Mouse (Mus musculus) testis, postnatal 10 days (tissue): ENCODE measurements around the gene Ptprt.

ENCODE experiments used
- DNase-seq: peaks from one replicate; pipeline ENCODE4 v3.0.0; 2021; ENCODE audit warnings: low spot score

The Ptprt gene

DNA sequence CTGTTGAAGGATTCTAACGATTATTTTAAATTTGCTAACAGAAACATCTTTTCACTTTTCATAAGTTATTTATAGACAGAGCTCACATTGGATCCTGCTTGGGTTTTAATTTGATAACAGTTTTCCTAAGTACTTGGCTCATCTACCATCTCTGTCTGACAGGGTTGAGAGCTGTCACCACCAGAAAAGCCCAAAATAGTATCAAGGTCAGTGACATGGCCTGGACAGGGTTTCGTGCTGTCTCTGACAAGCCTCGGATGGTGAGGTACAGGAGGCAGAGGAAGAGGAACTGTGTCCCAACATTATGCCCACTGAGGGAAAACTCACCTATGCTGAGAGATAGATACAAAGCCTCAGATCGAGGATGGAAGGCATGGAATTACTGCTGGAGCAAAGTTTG is 79.3 kb downstream of the Ptprt start:
- DNase-seq, result no peak

DNA sequence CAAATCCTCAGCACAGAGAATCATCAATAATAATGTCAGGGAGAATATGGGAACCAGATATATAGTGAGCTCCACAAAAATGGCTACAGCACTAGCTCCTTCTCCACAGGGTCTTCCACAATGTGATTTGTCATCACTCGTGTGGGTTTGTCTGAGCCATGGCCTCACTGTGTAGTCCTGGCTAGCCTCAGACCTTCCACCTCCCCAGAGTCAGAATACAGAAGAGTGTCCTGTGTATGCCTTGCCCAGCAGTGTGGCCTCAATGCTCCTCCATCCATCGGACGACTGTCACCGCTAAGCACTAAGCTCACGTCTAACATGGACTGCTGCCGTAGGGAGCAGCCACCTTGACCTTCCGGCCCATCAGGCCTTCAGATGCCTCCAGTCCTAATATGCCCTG is 83.1 kb downstream of the Ptprt start:
- DNase-seq, result no peak

- DNase-seq, result no peak
These were observed 88.1 kb downstream of the Ptprt start for GRCm38 (mm10) chr2:162572851-162573250.

GRCm38 (mm10) chr2:162571037-162571436 is 89.9 kb downstream of the Ptprt start:
- DNase-seq, result no peak

DNA sequence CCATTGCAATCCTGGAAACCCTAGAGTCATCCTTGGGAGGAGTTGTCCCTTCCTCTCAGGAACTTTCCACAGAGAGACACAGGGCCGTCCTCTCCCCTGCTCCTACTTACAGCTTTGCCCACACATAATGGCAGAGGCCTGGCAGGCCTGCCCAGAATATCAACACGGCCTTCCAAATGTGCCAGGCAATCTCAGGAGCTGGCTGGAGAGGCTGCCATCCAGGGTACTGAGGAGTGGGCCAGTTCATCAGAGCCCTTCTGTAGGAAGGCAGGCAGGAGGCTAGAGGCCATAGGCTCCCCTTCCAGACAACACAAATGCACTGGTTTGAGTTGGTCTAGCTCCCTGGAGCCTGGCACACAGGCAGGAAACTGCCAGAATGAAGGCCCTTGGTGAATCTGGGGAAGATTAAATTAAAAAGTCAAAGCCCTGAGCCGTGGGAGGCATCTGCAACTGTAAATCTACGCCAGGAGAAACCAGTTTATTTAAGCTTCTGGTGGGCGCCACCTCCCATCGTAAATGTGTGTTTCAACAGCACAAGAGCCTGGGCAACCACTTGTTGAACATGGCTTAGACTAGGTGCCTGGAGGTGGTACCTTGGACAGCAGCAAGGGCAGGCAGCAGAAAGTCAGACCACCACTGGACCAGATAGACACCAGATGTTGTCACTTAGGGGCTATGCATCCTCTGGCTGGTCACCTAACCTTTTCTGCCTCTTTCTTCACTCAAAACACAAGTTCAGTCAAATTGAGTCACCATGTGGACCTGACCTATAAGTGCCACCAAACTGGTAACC is 92.4 kb downstream of the Ptprt start:
- DNase-seq, result no peak

GRCm38 (mm10) chr2:162548312-162548711 is 112.6 kb downstream of the Ptprt start:
- DNase-seq, result no peak

- no peak for DNase-seq
These were observed 129.3 kb downstream of the Ptprt start for GRCm38 (mm10) chr2:162531638-162532037.

DNA sequence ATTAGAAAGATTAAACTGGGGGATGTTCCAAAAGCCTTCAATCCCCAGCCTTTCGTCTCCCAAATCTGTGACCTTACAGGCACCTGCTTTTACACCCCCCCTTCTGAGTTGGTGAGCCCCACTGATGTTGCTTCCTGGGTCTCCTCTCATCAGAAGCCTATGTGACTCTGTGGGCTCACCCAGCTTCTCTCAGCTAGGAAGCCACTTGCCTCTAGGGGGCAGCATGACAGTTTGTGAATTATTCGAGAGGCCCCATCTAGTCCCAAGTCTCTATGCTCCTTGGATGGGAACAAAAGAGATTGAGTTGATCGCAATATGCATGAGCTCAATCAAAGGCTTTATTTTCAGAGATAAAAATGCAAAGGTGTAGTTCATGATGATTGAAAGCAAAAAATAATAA is 132.0 kb downstream of the Ptprt start:
- DNase-seq, result peak; percentile 42

DNA sequence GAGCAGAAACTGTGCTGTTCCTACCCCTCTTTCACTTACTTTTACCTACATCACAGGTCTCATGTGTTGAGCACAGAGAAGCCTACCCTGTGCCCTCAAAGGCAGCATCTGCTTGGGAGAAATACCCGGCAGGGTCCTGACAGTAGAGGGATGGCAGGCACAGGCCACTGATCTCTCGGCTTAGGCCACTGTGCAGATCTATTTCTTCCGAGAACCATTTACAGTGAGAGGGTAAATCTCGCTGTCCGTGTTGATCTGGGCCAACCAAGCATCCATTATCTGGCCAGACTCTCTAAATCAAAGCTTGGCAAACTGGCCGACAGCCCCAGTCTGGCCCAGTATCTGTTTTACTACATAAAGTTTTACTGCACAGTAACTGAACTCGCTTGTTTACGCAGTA is 145.0 kb downstream of the Ptprt start:
- DNase-seq, result no peak

DNA sequence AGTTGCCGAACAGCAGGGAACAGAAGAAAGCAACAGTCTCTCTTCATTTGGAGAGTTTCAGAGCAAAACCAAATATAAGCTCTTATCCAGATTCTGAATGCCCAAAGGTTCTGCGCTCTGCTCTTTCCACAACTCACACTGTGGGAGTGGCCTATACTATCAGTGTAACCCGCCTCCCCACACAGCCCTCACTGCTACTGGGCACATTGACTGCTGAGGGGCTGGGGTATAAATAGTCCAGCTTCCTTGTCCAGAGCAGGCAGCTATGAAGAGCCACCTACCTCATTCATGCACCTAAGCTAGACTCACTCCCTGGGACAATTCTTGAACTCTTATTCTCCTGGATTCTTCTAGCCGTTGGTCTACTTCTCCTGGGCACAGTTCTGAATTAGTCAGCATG is 147.9 kb downstream of the Ptprt start:
- no peak for DNase-seq

DNA sequence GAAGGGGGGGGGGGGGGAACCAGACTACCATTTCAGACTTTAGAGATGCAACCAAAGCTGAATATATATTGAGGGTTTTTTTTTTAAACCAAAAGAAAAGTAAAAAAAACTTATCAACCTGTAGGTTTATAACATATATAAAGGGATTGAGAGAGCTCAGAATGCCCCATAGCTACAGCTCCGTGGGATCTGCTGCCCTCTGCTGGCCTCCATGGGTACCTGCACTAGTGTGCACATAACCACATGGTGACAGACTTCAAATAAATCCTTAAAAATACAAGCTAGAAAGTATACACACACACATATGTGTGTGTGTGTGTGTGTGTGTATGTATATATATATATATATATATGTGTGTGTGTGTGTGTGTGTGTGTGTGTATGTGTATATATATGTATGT is 148.9 kb downstream of the Ptprt start:
- DNase-seq, result no peak

GRCm38 (mm10) chr2:162509016-162509415 is 151.9 kb downstream of the Ptprt start:
- DNase-seq, result no peak

DNA sequence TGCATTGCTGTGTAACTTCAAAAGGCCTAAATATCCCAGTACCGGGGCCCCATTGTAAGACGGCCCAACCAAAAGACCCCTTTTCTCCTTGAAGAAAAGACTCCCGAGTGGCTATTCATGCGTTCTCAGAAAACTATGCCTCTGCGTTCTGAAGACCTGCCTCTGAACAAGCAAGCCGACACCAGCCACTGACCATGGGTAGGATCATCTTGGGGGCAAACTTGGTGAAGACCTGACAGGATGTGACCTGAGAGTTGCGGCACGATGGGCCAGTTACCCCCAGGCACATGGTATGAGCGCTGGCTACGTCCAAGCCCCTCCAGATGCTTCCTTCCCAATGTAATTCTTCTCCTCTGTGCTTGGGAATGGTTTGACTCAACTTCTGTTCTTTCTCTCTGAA is 153.3 kb downstream of the Ptprt start:
- DNase-seq, result no peak

- no peak for DNase-seq
These were observed 156.1 kb downstream of the Ptprt start for GRCm38 (mm10) chr2:162504850-162505249.

DNA sequence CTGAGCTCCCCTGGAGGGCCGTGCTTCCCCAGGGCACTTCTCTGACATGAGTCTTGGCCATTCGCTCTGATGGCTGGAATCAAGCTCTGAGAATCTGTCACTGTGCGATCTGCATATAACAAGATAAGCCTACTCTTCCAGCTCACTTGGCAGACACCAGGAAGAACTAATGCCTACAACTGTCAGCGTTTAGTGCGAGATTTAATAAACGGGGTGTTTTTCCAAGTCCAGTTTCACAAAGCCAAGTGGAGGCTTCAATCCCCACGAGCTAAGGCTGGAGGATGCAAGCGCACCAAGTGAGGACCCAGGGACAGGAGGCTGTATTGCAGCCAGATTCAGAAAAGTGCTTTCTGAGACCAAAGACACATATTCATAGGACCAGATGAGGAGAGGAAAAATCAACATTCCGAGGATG is 161.4 kb downstream of the Ptprt start:
- DNase-seq, result no peak

DNA sequence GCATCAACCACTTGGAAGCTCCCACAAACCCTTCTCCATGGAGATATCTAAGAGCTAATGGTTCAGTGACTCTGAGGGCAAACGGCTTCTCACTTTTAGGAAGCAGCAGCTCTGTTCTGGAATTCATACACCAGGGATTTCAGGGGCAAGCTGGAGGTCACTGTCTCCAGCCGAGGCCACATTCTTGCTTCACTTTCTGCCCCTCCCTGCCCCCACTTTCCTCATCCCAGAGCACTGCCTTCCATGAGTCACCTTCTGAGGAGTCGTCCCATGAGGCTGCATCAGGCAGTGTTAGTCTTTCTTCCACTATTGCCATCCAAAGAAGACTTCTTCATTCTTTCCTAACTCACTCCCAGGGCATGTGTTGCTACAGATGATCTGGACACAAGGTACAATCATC is 162.8 kb downstream of the Ptprt start:
- DNase-seq, result no peak

DNA sequence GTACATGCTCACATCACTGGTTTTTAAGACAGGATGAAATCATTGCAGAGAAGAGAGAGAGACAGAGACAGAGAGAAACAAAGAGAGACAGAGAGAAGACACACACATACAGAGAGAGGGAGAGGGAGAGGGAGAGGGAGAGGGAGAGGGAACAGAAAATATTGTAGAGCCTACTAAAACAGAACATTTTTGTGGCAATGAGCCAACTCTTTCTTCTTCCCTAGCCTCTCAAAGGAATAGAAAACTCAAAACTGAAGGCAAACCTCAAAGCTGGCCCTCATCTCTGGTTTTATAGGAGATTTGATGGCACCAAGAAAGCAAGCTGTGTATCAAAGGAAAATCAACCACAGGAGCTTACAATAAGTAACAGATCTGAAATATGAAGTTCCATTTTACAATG is 176.9 kb downstream of the Ptprt start:
- DNase-seq, result no peak

GRCm38 (mm10) chr2:162443106-162443505 is 217.8 kb downstream of the Ptprt start:
- no peak for DNase-seq

- DNase-seq, result no peak
These were observed 224.3 kb downstream of the Ptprt start for GRCm38 (mm10) chr2:162436646-162437045.

- DNase-seq, result no peak
These were observed 230.8 kb downstream of the Ptprt start for GRCm38 (mm10) chr2:162430171-162430570.

DNA sequence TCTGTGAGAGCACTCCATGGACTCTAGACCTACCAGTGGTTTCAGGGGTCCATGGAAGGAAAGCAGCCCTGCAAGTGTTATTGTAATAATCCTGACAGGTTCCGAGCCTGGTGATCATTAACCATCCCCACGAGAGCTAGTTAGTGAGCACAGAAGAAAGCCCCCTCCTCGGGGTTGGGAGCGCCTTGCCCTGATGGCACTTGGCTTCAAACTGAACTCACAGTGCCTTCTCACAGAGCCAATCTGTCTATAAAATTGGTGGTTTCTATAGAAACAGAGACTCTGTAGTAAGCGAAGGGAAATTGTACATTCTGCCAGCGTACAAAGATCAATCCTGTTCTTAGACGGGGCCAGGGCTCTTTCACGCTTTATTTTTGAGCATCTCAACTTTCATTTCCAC is 234.8 kb downstream of the Ptprt start:
- no peak for DNase-seq

DNA sequence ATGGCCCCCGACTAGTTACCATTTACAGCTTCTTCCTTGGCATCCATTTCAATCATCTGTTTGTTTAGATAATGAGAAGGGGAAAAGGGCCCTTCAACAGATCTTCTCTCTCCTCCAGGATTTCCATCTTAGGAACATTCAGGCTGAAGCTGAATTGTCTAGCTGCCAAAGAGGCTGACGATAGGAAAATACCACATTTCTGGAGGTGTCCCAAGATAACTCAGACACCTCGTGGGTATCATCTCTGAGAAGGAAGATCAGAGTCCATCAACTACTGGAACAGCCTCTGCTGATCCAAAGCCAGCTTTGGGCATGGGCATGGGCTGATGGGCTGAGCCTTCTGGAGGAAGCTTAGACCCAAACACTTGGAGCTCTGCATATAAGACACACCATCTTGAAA is 242.8 kb downstream of the Ptprt start:
- no peak for DNase-seq

- DNase-seq, result no peak
These were observed 247.7 kb downstream of the Ptprt start for GRCm38 (mm10) chr2:162413073-162413812.

DNA sequence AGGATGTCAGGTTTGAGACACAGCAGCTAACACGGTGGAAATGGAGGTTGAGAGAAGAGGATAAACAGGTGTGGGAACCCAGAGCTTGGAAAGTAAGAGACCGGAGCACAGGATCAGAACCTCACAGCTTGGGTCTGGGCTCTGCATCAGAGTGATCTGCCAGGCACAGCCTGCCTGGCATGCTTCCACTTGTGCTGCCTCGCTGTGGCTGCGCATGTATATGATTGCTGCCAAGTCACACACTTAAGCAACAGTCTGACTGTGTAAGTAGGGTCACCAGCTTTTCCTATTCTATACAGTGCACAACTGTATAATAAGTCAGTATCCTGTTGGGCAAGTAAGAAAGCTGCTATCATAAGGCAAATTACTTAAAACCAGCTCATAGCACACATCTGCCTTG is 249.9 kb downstream of the Ptprt start:
- no peak for DNase-seq
